Mouse (Mus musculus): ENCODE measurements at regions not wholly inside any gene's neighbourhood (a gene's known extent, or its start where the extent isn't known, plus 50 kb on each side); places are given as distances from the start of the nearest gene placed in this dataset.

GRCm38 (mm10) chr14:16185246-16185645 lies 63.8 kb upstream of the Ngly1 start:
- H3K27me3 ChIP-seq: no peaks in the 10 kb centered on the region
- H3K27ac ChIP-seq: no peak overlapping the region
- no peak overlapping the region for H3K4me3 ChIP-seq (replicated peaks)
- H3K9me3 ChIP-seq: no peaks in the 10 kb centered on the region
- ATAC-seq (ENCODE audit: low FRiP score): no peak
- H3K4me1 ChIP-seq: no peaks in the 10 kb centered on the region
- no peak overlapping the region for H3K4me2 ChIP-seq
- no peak overlapping the region for H3K9ac ChIP-seq
- no peaks in the 10 kb centered on the region for H3K36me3 ChIP-seq (replicated peaks)
